Mouse (Mus musculus) testis, adult 10 weeks (tissue): ENCODE results near the gene 5430427O19Rik. TPM values are rescaled to one million over a fixed set of nuclear protein-coding genes. Genes with fewer than 3 reads are reported as not detected.

Experiments
- polyA plus RNA-seq: library from polyadenylated mRNA; stranded (reverse); fragments of 350-450 nt; fragmentation: Illumina TruSeq; extraction: RNeasy Lipid Tissue Mini Kit (QIAGEN cat#74804); gene quantifications from one replicate; pipeline ENCODE4 v1.2.3, GENCODE M21; 2014; ENCODE audit warnings: low read depth, low replicate concordance

The 5430427O19Rik gene
- 0.11 TPM for polyA plus RNA-seq

DNA sequence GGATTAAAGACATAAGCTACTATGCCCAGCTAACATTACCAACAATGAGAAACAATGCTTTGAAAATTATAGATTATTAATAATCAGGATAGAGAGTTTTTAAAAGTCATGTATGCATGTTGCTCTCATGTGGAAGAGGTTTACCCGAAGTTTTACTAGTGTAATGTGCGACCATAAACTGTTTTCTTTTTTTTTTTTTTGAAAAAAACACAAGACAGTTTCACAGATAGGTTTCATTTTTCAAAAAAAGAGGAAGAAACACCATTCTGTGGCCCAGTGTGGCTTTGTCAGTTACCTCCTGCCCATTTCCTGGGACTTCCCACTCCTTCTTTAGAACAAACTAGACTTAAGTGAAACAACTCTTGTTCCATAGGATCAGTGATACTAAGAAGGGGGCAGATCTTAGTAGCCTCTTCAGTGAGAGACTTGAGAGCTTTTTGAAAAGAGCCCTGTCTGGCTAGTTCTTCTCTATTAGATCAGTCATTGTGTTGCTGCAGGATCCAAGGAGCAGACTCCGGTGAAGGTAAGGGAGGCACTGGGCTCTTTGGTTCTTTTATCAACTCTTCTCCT, at the start of gene 5430427O19Rik:
5430427O19Rik (plus strand) TSS at position 441 of the 570 bp plus-strand sequence.

Other genes with a start within 250 kb of the 5430427O19Rik start
- 2.0 TPM for gene Gk, start 93.5 kb upstream of the 5430427O19Rik start, polyA plus RNA-seq
- 31.2 TPM for gene Samt3, start 173.8 kb downstream of the 5430427O19Rik start, polyA plus RNA-seq